Mouse (Mus musculus) ES-E14 (cell line): ENCODE results near the gene Ppip5k1.

Source experiments
- HCFC1 ChIP-seq: IDR thresholded peaks from 2 replicates; pipeline ENCODE4 v1.6.1; 2012; ENCODE audit warnings: low read length, inconsistent platforms, borderline replicate concordance; ENCODE audit not compliant: insufficient read depth
- MAFK ChIP-seq: IDR thresholded peaks from 2 replicates; pipeline ENCODE4 v1.6.1; 2014; ENCODE audit warnings: mild to moderate bottlenecking, low read depth, low read length, inconsistent platforms; ENCODE audit not compliant: insufficient read depth
- ZC3H11A ChIP-seq: IDR thresholded peaks from 2 replicates; pipeline ENCODE4 v1.6.1; 2012; ENCODE audit warnings: low read depth, mild to moderate bottlenecking, inconsistent platforms, low read length, borderline replicate concordance
- ZNF384 ChIP-seq: IDR thresholded peaks from 2 replicates; pipeline ENCODE4 v1.6.1; 2012; ENCODE audit warnings: low read depth, low read length, inconsistent platforms

DNA sequence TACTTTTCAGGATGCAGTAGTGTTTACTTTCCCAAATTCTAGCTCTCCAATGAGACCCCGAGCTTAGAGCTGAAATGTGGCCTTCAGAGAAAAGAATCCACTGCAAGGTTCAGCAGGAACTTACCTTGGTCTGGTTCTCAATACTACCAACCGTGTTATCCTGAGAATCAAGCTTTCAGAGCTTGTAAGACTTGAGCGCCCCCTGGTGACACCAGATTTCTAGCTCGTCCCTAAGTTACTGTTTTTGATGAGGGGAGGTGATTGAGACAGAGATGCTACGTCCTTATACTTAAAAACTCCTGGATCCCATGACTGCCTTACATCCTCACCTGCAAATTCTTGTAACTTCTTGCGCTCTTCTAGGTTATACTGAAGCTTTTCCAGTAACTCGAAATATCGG lies 41.4 kb upstream of the Ppip5k1 start:
- no peak for TF ChIP-seq HCFC1
- TF ChIP-seq MAFK = no peak
- TF ChIP-seq ZNF384 = no peak
- TF ChIP-seq ZC3H11A = peak; percentile 55; the same call in 1 of the 2 replicates
